Mouse (Mus musculus) urinary bladder, adult 18-20 months (tissue): ENCODE data around the gene Igflr1.

Experiments
- DNase-seq, 2 experiments: peaks; one replicate each; pipeline ENCODE4 v3.0.0; 2022; ENCODE audit warnings: low spot score in 2 of 2, mixed read lengths in 2 of 2

Gene Igflr1

GRCm38 (mm10) chr7:30613529-30614112 is 48.4 kb downstream of the Igflr1 start:
- peak in 1 of 2 experiments; percentile 53 for DNase-seq

- no peak for DNase-seq
Observed at GRCm38 (mm10) chr7:30614454-30614853, 49.2 kb downstream of the Igflr1 start.

GRCm38 (mm10) chr7:30615049-30615760 is 50.0 kb downstream of the Igflr1 start:
- no peak for DNase-seq
